Mouse (Mus musculus) neural tube, embryonic 12.5 days (tissue): ENCODE results near the gene Actl7b. TPM values are rescaled to one million over a fixed set of nuclear protein-coding genes. Genes with fewer than 3 reads are reported as not detected.

ENCODE experiments used
- ATAC-seq: fragments of 200-750 bp; cut with Nextera tagmentation; 2 replicates; pipeline ENCODE4 v1.8.0; 2017; ENCODE audit warnings: low read depth, mild to moderate bottlenecking, moderate TSS enrichment, moderate library complexity; ENCODE audit not compliant: low FRiP score
- H3K27ac ChIP-seq: fragments of 300-500 bp; sonication (generic); 2 replicates; pipeline ENCODE4 v1.5.1; 2016
- H3K27me3 ChIP-seq: fragments of 300-500 bp; sonication (generic); replicated peaks from 2 replicates; pipeline ENCODE4 v1.6.1; 2016; ENCODE audit warnings: mild to moderate bottlenecking
- H3K36me3 ChIP-seq: fragments of 300-500 bp; sonication (generic); 2 replicates; pipeline ENCODE4 v1.6.1; 2016; ENCODE audit warnings: mild to moderate bottlenecking
- H3K4me1 ChIP-seq: fragments of 300-500 bp; sonication (generic); 2 replicates; pipeline ENCODE4 v1.6.1; 2016
- H3K4me2 ChIP-seq: fragments of 300-500 bp; sonication (generic); replicated peaks from 2 replicates; pipeline ENCODE4 v1.6.1; 2016; ENCODE audit warnings: mild to moderate bottlenecking
- H3K4me3 ChIP-seq: fragments of 300-500 bp; sonication (generic); 2 replicates; pipeline ENCODE4 v1.5.1; 2016
- H3K9ac ChIP-seq: fragments of 300-500 bp; sonication (generic); 2 replicates; pipeline ENCODE4 v1.6.1; 2016; ENCODE audit warnings: mild to moderate bottlenecking
- H3K9me3 ChIP-seq: fragments of 300-500 bp; sonication (generic); 2 replicates; pipeline ENCODE4 v1.6.1; 2016; ENCODE audit warnings: mild to moderate bottlenecking
- WGBS: fragments of 180-500 bp; shearing (Covaris S2); methylation state at CpG from one replicate; pipeline ENCODE4 v1.1.7; 2016; 5-methylcytosine and 5-hydroxymethylcytosine counted together
- polyA plus RNA-seq: library from polyadenylated mRNA; unstranded; fragments of >200 nt; fragmentation: Nextera tagmentation; extraction: Ambion mirVana; gene quantifications from 2 replicates; pipeline ENCODE4 v1.2.1, GENCODE M21; 2016

Actl7b gene
- not detected in 2 replicates for polyA plus RNA-seq

GRCm38 (mm10) chr4:56741041-56741493 is at the start of gene Actl7b:
Actl7b (minus strand) TSS chr4:56741443.
- H3K4me3 ChIP-seq: no peak within 1 kb of the TSS
- H3K9ac ChIP-seq: no peak within 1 kb of the TSS
- no peaks in the 10 kb centered on the region for H3K27me3 ChIP-seq
- WGBS: 95% methylated on average over 13 of the region's 13 CpGs
- H3K4me2 ChIP-seq: no peak within 1 kb of the TSS
- H3K36me3 ChIP-seq: peaks cover 24% of the 10 kb centered on the region
- H3K9me3 ChIP-seq: no peaks in the 10 kb centered on the region
- H3K4me1 ChIP-seq: no peaks in the 10 kb centered on the region
- ATAC-seq: no peak
- H3K27ac ChIP-seq: no peak within 1 kb of the TSS

GRCm38 (mm10) chr4:56771065-56771464 is 29.8 kb upstream of the Actl7b start:
- WGBS: 81% methylated on average over 1 of the region's 1 CpGs

GRCm38 (mm10) chr4:56768913-56769312 is 27.7 kb upstream of the Actl7b start:
- Histone ChIP-seq H3K27me3 (no peaks in the 10 kb centered on the region), H3K4me3 (no peak overlapping the region), H3K9ac (no peak overlapping the region), H3K4me2 (no peak overlapping the region), H3K9me3 (no peaks in the 10 kb centered on the region), H3K4me1 (no peaks in the 10 kb centered on the region), H3K27ac (no peak overlapping the region), H3K36me3 (peaks cover 93% of the 10 kb centered on the region)
- ATAC-seq: no peak
- WGBS: 93% methylated on average over 7 of the region's 7 CpGs

More at GRCm38 (mm10) chr4:56771065-56771464, 29.8 kb upstream of the Actl7b start:
- no peak overlapping the region for H3K27ac ChIP-seq
- H3K27me3 ChIP-seq: no peaks in the 10 kb centered on the region
- H3K9me3 ChIP-seq: no peaks in the 10 kb centered on the region
- H3K4me1 ChIP-seq: no peaks in the 10 kb centered on the region
- ATAC-seq: no peak
- H3K9ac ChIP-seq: no peak overlapping the region
- no peak overlapping the region for H3K4me2 ChIP-seq
- no peak overlapping the region for H3K4me3 ChIP-seq
- H3K36me3 ChIP-seq: peaks cover 88% of the 10 kb centered on the region

GRCm38 (mm10) chr4:56767861-56768284 is 26.6 kb upstream of the Actl7b start:
- H3K36me3 ChIP-seq: peaks cover 86% of the 10 kb centered on the region

GRCm38 (mm10) chr4:56757693-56758092 is 16.4 kb upstream of the Actl7b start:
- WGBS: 98% methylated on average over 1 of the region's 1 CpGs

More at GRCm38 (mm10) chr4:56767861-56768284, 26.6 kb upstream of the Actl7b start:
- H3K4me1 ChIP-seq: no peaks in the 10 kb centered on the region
- H3K27ac ChIP-seq: no peak overlapping the region
- 80% methylated on average over 5 of the region's 5 CpGs for WGBS
- ATAC-seq: no peak
- no peaks in the 10 kb centered on the region for H3K9me3 ChIP-seq
- no peak overlapping the region for H3K4me2 ChIP-seq
- no peaks in the 10 kb centered on the region for H3K27me3 ChIP-seq
- no peak overlapping the region for H3K9ac ChIP-seq
- no peak overlapping the region for H3K4me3 ChIP-seq

GRCm38 (mm10) chr4:56756966-56757600 is 15.8 kb upstream of the Actl7b start:
- H3K27me3 ChIP-seq: no peaks in the 10 kb centered on the region
- H3K4me1 ChIP-seq: no peaks in the 10 kb centered on the region
- H3K36me3 ChIP-seq: peaks cover 86% of the 10 kb centered on the region
- no peak overlapping the region for H3K27ac ChIP-seq
- no peak overlapping the region for H3K4me3 ChIP-seq
- no peaks in the 10 kb centered on the region for H3K9me3 ChIP-seq
- no peak overlapping the region for H3K4me2 ChIP-seq
- no peak overlapping the region for H3K9ac ChIP-seq
- no peak for ATAC-seq
- 94% methylated on average over 10 of the region's 10 CpGs for WGBS

More at GRCm38 (mm10) chr4:56757693-56758092, 16.4 kb upstream of the Actl7b start:
- H3K9ac ChIP-seq: no peak overlapping the region
- no peak overlapping the region for H3K4me2 ChIP-seq
- H3K9me3 ChIP-seq: no peaks in the 10 kb centered on the region
- peaks cover 89% of the 10 kb centered on the region for H3K36me3 ChIP-seq
- H3K4me1 ChIP-seq: no peaks in the 10 kb centered on the region
- H3K27me3 ChIP-seq: no peaks in the 10 kb centered on the region
- no peak for ATAC-seq
- H3K27ac ChIP-seq: no peak overlapping the region
- no peak overlapping the region for H3K4me3 ChIP-seq

GRCm38 (mm10) chr4:56756021-56756420 is 14.8 kb upstream of the Actl7b start:
- H3K36me3 ChIP-seq: peaks cover 87% of the 10 kb centered on the region
- no peak overlapping the region for H3K4me2 ChIP-seq
- H3K9me3 ChIP-seq: no peaks in the 10 kb centered on the region
- no peak overlapping the region for H3K27ac ChIP-seq
- ATAC-seq: no peak
- no peaks in the 10 kb centered on the region for H3K4me1 ChIP-seq
- H3K27me3 ChIP-seq: no peaks in the 10 kb centered on the region
- no peak overlapping the region for H3K4me3 ChIP-seq
- WGBS: 94% methylated on average over 5 of the region's 5 CpGs
- no peak overlapping the region for H3K9ac ChIP-seq

- H3K27me3 ChIP-seq: no peaks in the 10 kb centered on the region
- ATAC-seq: no peak
- H3K4me1 ChIP-seq: no peaks in the 10 kb centered on the region
- H3K36me3 ChIP-seq: peaks cover 72% of the 10 kb centered on the region
- no peak overlapping the region for H3K27ac ChIP-seq
- H3K9ac ChIP-seq: no peak overlapping the region
- H3K4me2 ChIP-seq: no peak overlapping the region
- 95% methylated on average over 9 of the region's 9 CpGs for WGBS
- H3K9me3 ChIP-seq: no peaks in the 10 kb centered on the region
- no peak overlapping the region for H3K4me3 ChIP-seq
These were observed 6.2 kb upstream of the Actl7b start for GRCm38 (mm10) chr4:56747456-56747855.

GRCm38 (mm10) chr4:56746345-56746744 is 5.1 kb upstream of the Actl7b start:
- Histone ChIP-seq H3K27ac (no peak overlapping the region), H3K4me3 (no peak overlapping the region), H3K9ac (no peak overlapping the region), H3K4me2 (no peak overlapping the region), H3K9me3 (no peaks in the 10 kb centered on the region), H3K27me3 (no peaks in the 10 kb centered on the region), H3K4me1 (no peaks in the 10 kb centered on the region), H3K36me3 (peaks cover 64% of the 10 kb centered on the region)
- no peak for ATAC-seq
- 95% methylated on average over 2 of the region's 2 CpGs for WGBS

GRCm38 (mm10) chr4:56743363-56744195 is 2.3 kb upstream of the Actl7b start, which contains the start of gene Actl7a:
Actl7a (plus strand) TSS chr4:56743413.
- Histone ChIP-seq H3K4me1 (no peaks in the 10 kb centered on the region), H3K9ac (no peak within 1 kb of the TSS), H3K9me3 (no peaks in the 10 kb centered on the region), H3K27me3 (no peaks in the 10 kb centered on the region), H3K36me3 (peaks cover 45% of the 10 kb centered on the region), H3K4me2 (no peak within 1 kb of the TSS), H3K4me3 (no peak within 1 kb of the TSS), H3K27ac (no peak within 1 kb of the TSS)
- 96% methylated on average over 21 of the region's 21 CpGs for WGBS
- no peak for ATAC-seq

GRCm38 (mm10) chr4:56742698-56743097 is 1.5 kb upstream of the Actl7b start:
- 86% methylated on average over 4 of the region's 4 CpGs for WGBS
- no peak for ATAC-seq
- Histone ChIP-seq H3K4me1 (no peaks in the 10 kb centered on the region), H3K36me3 (peaks cover 39% of the 10 kb centered on the region), H3K27ac (no peak overlapping the region), H3K27me3 (no peaks in the 10 kb centered on the region), H3K9me3 (no peaks in the 10 kb centered on the region), H3K9ac (no peak overlapping the region), H3K4me3 (no peak overlapping the region), H3K4me2 (no peak overlapping the region)

- H3K9ac ChIP-seq: no peak overlapping the region
- no peak overlapping the region for H3K4me3 ChIP-seq
- H3K4me2 ChIP-seq: no peak overlapping the region
- WGBS: 97% methylated on average over 20 of the region's 20 CpGs
- peaks cover 19% of the 10 kb centered on the region for H3K36me3 ChIP-seq
- no peak overlapping the region for H3K27ac ChIP-seq
- H3K4me1 ChIP-seq: no peaks in the 10 kb centered on the region
- no peak for ATAC-seq
- H3K9me3 ChIP-seq: no peaks in the 10 kb centered on the region
- H3K27me3 ChIP-seq: no peaks in the 10 kb centered on the region
These were observed 632 bp downstream of the Actl7b start for GRCm38 (mm10) chr4:56740611-56741010.
